Mouse (Mus musculus): ENCODE results near the gene Ampd3. TPM values are rescaled to one million over a fixed set of nuclear protein-coding genes. Genes with fewer than 3 reads are reported as not detected.

Gene Ampd3
- total and polyA plus RNA-seq, 3 experiments = 14.8 to 22.3 TPM; not detected in 1

DNA sequence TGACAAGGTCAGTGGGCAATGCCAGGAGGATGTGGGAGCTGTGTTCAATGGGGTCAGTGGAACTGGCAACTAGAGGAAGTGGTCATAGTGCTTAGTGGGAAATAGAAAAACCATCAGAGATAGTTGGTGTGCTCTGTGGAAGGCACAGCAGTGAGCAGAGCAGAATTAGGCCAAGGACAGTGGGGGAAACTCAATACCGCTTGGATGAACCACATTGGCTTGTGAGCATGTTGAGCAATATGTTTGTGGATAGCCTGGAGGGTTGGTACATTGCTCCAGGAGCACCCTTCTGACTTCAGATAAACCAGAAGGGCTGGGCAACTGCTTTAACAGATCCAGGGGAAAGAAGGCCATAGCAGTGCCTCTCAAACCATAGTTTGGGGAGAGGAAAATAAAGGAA, 80.4 kb downstream of the Ampd3 start:
- Histone ChIP-seq H3K79me2 (ENCODE audit: control insufficient read depth, insufficient read depth, low read length, poor library complexity) (peaks cover 7% of the 10 kb centered on the region), H3K27ac (ENCODE audit: control insufficient read depth, low read depth, low read length) (no peak overlapping the region), H3K4me3 (ENCODE audit: control insufficient read depth in 1 of 2, insufficient read depth in 1 of 2, low read depth in 2 of 2, low read length in 2 of 2) (no peak overlapping the region), H3K9ac (ENCODE audit: control insufficient read depth, low read depth, low read length, poor library complexity, severe bottlenecking) (no peak overlapping the region), H3K27me3 (ENCODE audit: control insufficient read depth in 1 of 2, insufficient read depth in 2 of 2, low read length in 2 of 2) (peaks cover 6 to 8% of the 10 kb centered on the region in 2 experiments), H3K9me3 (replicated peaks; ENCODE audit: insufficient read depth, low read length) (no peaks in the 10 kb centered on the region), H3K36me3 (ENCODE audit: control insufficient read depth in 1 of 2, insufficient read depth in 2 of 2, low read length in 2 of 2) (no peaks in the 10 kb centered on the region; a peak in 1 of 4 replicates), H3K4me1 (ENCODE audit: control insufficient read depth in 1 of 2, insufficient read depth in 2 of 2, low read length in 2 of 2) (peaks cover 0 to under 1% of the 10 kb centered on the region in 2 experiments; a peak in 1 of 4 replicates)
- no peak for DNase-seq (ENCODE audit: low read depth, low spot score)
- TF ChIP-seq POLR2A (IDR thresholded peaks at IDR 0.05; ENCODE audit: control insufficient read depth in 1 of 2, insufficient read depth in 1 of 2, low read depth in 1 of 2, low read length in 2 of 2, poor library complexity in 1 of 2) (no peak), GABPA (IDR thresholded peaks at IDR 0.05; ENCODE audit: low read depth, low read length) (no peak), RAD21 (IDR thresholded peaks at IDR 0.05; ENCODE audit: low read depth, low read length) (no peak)

DNA sequence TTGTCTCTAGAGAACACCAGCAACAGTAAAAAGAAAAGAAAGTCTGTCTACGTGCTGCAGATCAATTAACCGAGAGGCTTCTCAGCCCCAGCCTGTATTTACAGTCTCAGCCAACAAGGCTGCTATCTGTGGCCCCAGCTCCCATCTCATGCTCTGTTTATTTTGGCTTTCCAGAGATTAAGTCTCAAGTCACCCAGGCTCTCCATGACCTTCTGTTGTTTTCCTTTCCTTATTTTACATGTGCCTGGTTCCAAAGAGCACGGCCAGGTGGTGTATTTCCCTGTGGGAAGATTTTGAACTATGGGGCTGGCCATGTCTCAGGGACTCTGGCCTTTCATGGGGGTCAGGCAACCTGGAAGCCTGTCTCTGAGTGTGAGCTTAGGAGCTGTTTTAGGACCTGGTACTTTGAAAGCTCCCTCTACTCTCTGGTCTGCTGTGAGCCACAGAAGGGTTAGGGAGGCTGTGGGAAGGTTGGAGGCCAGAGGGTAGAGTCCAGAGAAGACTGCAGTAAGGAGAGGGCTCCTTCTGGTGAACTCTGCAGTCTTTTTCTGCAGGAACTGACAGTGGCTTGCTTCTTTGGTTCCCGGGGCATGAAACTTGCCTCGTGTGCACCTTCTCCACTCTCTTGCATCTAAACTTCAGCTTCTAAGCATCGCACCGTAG, 83.7 kb downstream of the Ampd3 start:
- Histone ChIP-seq H3K9ac (ENCODE audit: control insufficient read depth, low read depth, low read length, poor library complexity, severe bottlenecking) (no peak overlapping the region), H3K36me3 (ENCODE audit: control insufficient read depth in 1 of 2, insufficient read depth in 2 of 2, low read length in 2 of 2) (no peaks in the 10 kb centered on the region), H3K27ac (ENCODE audit: control insufficient read depth, low read depth, low read length) (no peak overlapping the region), H3K4me1 (ENCODE audit: control insufficient read depth in 1 of 2, insufficient read depth in 2 of 2, low read length in 2 of 2) (no peaks in the 10 kb centered on the region), H3K9me3 (replicated peaks; ENCODE audit: insufficient read depth, low read length) (no peaks in the 10 kb centered on the region), H3K27me3 (ENCODE audit: control insufficient read depth in 1 of 2, insufficient read depth in 2 of 2, low read length in 2 of 2) (peaks cover 6 to 10% of the 10 kb centered on the region in 2 experiments), H3K4me3 (ENCODE audit: control insufficient read depth in 1 of 2, insufficient read depth in 1 of 2, low read depth in 2 of 2, low read length in 2 of 2) (no peak overlapping the region), H3K79me2 (ENCODE audit: control insufficient read depth, insufficient read depth, low read length, poor library complexity) (no peaks in the 10 kb centered on the region)
- no peak for TF ChIP-seq POLR2AphosphoS5 (IDR thresholded peaks at IDR 0.05; ENCODE audit: borderline replicate concordance, low read depth, low read length)
- no peak for TF ChIP-seq ZC3H11A (IDR thresholded peaks at IDR 0.05; ENCODE audit: low read depth, low read length)
- TF ChIP-seq SMC3 (IDR thresholded peaks at IDR 0.05; ENCODE audit: low read depth, low read length) = no peak
- no peak for TF ChIP-seq KAT2A (conservative IDR thresholded peaks at IDR 0.05; ENCODE audit: low read depth, low read length)
- DNase-seq (ENCODE audit: low read depth, low spot score) = no peak

- no peaks in the 10 kb centered on the region for H3K4me1 ChIP-seq (ENCODE audit: control insufficient read depth in 1 of 2, insufficient read depth in 2 of 2, low read length in 2 of 2)
- DNase-seq (ENCODE audit: low read depth, low spot score) = no peak
- H3K27ac ChIP-seq (ENCODE audit: control insufficient read depth, low read depth, low read length) = no peak overlapping the region
- H3K27me3 ChIP-seq (ENCODE audit: control insufficient read depth in 1 of 2, insufficient read depth in 2 of 2, low read length in 2 of 2) = peaks cover 6 to 10% of the 10 kb centered on the region in 2 experiments
- H3K79me2 ChIP-seq (ENCODE audit: control insufficient read depth, insufficient read depth, low read length, poor library complexity) = no peaks in the 10 kb centered on the region
- H3K4me3 ChIP-seq (ENCODE audit: control insufficient read depth in 1 of 2, insufficient read depth in 1 of 2, low read depth in 2 of 2, low read length in 2 of 2) = no peak overlapping the region
- H3K9me3 ChIP-seq (replicated peaks; ENCODE audit: insufficient read depth, low read length) = no peaks in the 10 kb centered on the region
- no peaks in the 10 kb centered on the region for H3K36me3 ChIP-seq (ENCODE audit: control insufficient read depth in 1 of 2, insufficient read depth in 2 of 2, low read length in 2 of 2)
- no peak for TF ChIP-seq POLR2A (IDR thresholded peaks at IDR 0.05; ENCODE audit: control insufficient read depth in 1 of 2, insufficient read depth in 1 of 2, low read depth in 1 of 2, low read length in 2 of 2, poor library complexity in 1 of 2)
- TF ChIP-seq JUND (IDR thresholded peaks at IDR 0.05; ENCODE audit: low read depth, low read length) = no peak
- no peak for TF ChIP-seq MAZ (IDR thresholded peaks at IDR 0.05; ENCODE audit: low read depth, low read length)
- TF ChIP-seq MAFK (IDR thresholded peaks at IDR 0.05; ENCODE audit: borderline replicate concordance, low read depth, low read length) = no peak
- TF ChIP-seq TAL1 (IDR thresholded peaks at IDR 0.05; ENCODE audit: low read length) = no peak
- no peak for TF ChIP-seq CTCF (IDR thresholded peaks at IDR 0.05 in 2 of 3, conservative IDR thresholded peaks at IDR 0.05 in 1 of 3; ENCODE audit: control insufficient read depth in 1 of 3, insufficient read depth in 1 of 3, low read depth in 2 of 3, low read length in 3 of 3, poor library complexity in 1 of 3, severe bottlenecking in 1 of 3)
- TF ChIP-seq BHLHE40 (IDR thresholded peaks at IDR 0.05; ENCODE audit: borderline replicate concordance, low read depth, low read length) = no peak
- TF ChIP-seq E2F4 (IDR thresholded peaks at IDR 0.05; ENCODE audit: borderline replicate concordance, low read depth, low read length) = no peak
- TF ChIP-seq CHD1 (IDR thresholded peaks at IDR 0.05; ENCODE audit: low read depth, low read length) = no peak
- no peak for TF ChIP-seq ZMIZ1 (IDR thresholded peaks at IDR 0.05; ENCODE audit: low read depth, low read length)
- TF ChIP-seq ZKSCAN1 (IDR thresholded peaks at IDR 0.05; ENCODE audit: low read depth, low read length) = no peak
- TF ChIP-seq USF2 (IDR thresholded peaks at IDR 0.05; ENCODE audit: borderline replicate concordance in 1 of 2, insufficient read depth in 1 of 2, low read depth in 1 of 2, low read length in 2 of 2) = no peak
- no peak for TF ChIP-seq ETS1 (IDR thresholded peaks at IDR 0.05; ENCODE audit: low read depth, low read length)
- no peak for TF ChIP-seq TBP (IDR thresholded peaks at IDR 0.05; ENCODE audit: low read depth, low read length)
- no peak overlapping the region for H3K9ac ChIP-seq (ENCODE audit: control insufficient read depth, low read depth, low read length, poor library complexity, severe bottlenecking)
Observed at GRCm38 (mm10) chr7:110853611-110854010, 85.6 kb downstream of the Ampd3 start.
